Mouse (Mus musculus) cerebellum, postnatal 25 days (tissue): Measurements from ENCODE around the gene Dlx2.
A peak's percentile ranks its signal among the peaks of the same experiment; 100 is the strongest.

ENCODE experiments used
- DNase-seq, 2 experiments: peaks; one replicate each; pipeline ENCODE4 v3.0.0; 2021; ENCODE audit warnings: mixed read lengths in 2 of 2

The Dlx2 gene

DNA sequence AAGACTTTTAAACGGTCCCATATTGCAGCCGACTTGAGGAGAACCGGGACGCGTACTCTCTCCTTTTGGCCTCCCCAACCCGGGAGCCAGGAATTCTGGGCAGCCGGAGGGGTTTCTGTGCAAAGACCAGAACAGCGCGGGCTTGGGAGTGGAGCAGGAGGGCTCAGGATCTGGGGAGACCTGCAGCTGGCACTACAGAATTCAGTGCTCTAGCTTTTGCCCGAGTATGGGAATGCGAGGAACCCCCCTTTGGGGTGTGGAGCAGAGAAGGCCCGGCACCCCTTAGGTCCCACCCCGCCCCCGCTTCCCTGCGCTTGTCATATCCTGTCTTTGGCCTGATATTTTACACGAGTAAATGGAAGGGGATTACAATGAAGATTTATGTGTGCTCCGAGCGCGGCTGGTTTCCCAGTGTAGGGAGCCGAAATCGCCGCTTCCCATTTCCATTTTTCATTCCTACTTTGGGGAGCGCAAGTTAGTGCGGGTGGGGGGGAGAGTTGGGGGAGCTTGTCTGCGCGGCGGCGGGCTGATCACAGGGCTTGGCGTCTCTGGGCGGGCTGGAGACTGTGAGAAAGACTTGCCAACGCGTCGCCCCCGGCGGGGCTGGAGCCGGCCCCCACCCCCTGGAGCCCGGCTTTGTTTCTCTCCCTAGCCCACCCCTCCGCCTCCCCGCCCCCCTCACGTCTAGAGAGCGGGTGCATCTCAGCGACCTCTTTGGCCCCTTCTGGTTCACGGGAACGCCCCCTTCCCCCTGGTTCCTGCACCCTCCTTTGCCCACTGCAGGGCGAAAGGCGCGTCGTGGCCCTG is 5.7 kb downstream of the Dlx2 start:
- DNase-seq = no peak

DNA sequence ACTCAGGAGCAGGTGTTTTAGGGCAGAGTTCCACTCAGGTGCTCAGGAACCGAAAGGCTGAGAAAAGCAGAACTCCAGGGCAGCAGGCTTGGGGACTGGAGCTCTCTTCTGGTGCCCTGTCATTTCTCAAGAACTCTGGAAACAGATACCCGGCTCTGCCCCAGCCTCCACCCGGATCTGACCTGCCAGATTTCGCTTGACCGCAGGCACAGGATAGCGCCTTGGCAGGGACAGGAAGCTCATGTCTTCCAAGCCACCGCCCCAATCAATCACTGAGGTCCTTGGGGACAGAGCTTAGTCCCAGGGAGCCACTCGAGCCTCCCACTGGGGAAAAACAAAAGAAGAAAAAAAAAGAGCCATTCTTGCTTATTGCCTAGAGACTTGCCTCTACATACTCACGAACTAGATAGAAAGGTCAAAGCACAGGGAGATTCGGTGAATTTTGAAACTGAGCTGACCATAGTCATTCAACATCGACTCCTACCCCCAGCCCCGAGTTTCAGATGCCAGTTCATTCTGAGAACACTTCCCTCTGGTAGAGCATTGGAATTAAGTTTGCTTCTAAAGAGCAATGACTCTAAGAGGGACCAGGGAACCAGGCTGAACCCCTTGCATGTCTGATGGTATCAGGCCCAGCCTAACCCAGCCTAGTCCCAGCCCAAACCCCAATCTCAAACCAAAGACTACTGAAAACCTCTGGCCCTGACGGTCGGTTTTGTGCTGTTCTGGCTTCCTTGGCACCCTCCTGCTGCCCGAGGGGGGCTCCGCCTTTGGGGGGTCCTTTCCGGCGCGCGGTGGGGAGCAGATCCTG is 12.1 kb downstream of the Dlx2 start:
- no peak for DNase-seq

GRCm38 (mm10) chr2:71533094-71533493 is 13.5 kb downstream of the Dlx2 start:
- no peak for DNase-seq

- DNase-seq = no peak
These were observed 14.3 kb downstream of the Dlx2 start for GRCm38 (mm10) chr2:71531990-71532970.

DNA sequence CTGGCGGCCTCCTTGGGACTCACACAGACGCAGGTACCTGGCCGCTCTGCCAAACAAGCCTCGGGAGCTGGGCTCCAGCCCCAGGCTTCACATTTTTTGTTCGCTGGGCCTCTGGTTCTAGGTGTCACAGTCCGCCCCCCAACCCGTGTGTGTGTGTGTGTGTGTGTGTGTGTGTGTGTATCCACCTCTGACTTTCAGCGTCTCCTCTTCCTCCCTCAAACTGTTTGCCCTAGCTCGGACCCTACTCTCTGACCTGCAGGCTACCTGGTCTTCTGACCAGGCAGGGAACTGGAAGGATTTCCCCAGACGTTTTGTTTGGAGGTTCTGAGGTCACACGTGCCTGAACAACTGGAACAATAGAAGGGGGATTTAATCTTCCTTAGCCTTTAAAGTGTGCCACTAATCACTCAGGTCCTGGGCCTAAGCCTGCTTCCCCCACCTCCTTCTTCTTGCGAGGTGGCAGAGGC is 15.4 kb downstream of the Dlx2 start:
- no peak for DNase-seq

DNA sequence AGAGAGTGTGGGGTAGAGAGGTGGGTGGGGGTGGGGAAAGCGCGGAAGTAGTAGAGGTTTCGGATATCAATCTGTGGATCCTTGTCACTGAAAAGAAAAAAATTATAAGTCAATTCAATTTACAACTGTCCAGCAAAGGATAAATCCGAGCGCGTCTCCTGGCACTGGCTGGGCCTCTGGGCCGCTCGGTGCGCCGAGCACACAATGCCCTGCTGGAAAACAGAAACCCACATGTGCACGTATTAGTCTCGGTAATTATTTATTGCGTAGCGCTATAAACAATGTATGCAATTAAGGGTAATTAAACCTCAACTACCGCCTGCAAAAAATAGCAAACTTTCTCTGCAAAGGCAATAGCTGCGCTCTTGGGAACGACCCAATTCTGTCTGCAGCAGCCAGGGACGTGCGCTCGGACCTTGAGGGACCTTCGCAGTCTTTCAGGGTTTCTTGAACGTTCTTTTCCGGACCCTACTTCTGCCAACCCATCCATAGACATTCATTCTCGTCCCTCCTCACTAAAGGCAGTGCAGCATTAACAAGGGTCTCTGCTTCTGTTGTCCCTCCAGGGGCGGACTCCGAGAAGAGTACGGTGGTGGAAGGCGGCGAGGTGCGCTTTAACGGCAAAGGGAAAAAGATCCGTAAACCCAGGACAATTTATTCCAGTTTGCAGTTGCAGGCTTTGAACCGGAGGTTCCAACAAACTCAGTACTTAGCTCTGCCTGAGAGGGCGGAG is 16.0 kb downstream of the Dlx2 start:
- no peak for DNase-seq

- DNase-seq = peak in 1 of 2 experiments; percentile 31
These were observed 16.8 kb downstream of the Dlx2 start for GRCm38 (mm10) chr2:71529511-71530351.

DNA sequence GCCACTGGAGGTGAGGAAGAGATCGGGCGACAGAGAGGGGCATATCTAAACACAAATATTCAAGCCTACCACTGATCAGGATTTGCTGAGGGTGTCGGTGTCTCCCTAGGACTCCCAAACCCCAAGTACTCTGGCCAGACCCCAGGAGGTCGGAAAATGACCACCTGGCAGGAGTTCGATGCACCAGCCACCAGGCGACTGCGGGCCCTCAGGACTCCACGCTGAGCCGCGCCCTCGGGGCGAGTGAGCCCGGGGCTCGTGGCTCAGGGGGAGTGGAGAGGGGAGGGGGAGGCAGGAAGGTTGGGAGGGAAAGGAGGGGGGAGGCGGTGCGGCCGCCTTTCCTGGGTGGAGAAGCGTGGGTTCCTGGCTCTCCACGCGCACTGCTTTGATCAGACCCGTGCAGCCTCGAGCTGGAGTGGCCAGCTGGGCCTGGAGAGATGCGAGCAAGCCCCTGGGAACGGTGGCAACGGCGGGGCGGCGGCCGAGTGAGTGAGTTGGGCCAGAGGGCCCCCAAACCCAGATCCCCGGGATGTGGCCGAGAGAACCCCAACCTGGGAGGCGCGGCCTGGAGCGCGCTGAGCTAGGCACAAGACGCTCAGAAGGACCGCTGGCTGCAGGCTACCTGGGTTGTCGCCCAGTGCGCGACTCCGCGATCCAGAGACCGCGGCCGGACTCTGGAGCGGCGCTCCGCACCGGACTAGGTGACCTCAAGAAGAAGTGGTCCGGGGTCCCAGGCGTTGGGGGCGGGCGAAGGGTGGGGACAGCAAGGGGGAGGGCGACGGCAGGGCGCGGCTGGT is 17.6 kb downstream of the Dlx2 start:
- no peak for DNase-seq

- DNase-seq = no peak
These were observed 18.4 kb downstream of the Dlx2 start, which contains the start of gene Dlx1 for GRCm38 (mm10) chr2:71528014-71528713. TSS of gene Dlx1 (plus strand) at chr2:71528113.

- DNase-seq = no peak
These were observed 19.1 kb downstream of the Dlx2 start for GRCm38 (mm10) chr2:71527323-71528013.

DNA sequence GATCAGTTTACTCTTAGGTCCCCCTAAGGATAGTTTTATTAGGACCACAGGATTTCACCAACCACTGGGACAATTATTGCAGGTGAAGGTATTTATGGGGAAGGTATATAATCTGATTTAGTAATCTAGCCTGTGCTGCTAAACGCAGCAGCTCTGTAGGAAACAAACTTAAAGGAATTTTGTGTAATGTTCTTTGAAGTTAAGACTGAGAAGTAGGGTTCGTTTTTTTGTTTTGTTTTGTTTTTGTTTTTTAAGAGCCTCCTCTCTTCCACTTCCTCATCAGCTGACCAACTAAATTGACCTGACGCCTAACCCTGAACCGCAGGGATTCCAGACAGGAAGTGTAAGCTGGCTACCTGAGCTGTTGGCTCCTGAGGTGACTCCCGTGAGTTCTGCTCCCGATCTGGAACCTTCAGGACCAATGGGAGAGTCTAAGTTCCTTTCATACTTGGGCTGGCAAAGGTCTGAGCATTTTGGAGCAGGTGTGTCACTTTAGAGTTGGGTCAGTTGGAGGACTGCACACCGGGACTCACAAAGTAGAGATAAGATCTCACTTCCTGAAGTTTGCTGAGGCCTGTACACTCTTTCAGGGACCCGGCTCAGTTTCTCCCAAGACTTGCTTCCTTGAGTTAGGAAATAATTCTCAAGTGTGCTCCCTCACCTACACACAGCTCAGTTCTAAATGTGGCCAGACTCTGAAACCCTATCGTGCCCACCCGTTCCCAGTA is 19.8 kb downstream of the Dlx2 start:
- DNase-seq = no peak

GRCm38 (mm10) chr2:71524763-71525162 is 21.8 kb downstream of the Dlx2 start:
- no peak for DNase-seq

GRCm38 (mm10) chr2:71523431-71523830 is 23.1 kb downstream of the Dlx2 start:
- DNase-seq = no peak

- no peak for DNase-seq
These were observed 23.7 kb downstream of the Dlx2 start for GRCm38 (mm10) chr2:71522871-71523270.

DNA sequence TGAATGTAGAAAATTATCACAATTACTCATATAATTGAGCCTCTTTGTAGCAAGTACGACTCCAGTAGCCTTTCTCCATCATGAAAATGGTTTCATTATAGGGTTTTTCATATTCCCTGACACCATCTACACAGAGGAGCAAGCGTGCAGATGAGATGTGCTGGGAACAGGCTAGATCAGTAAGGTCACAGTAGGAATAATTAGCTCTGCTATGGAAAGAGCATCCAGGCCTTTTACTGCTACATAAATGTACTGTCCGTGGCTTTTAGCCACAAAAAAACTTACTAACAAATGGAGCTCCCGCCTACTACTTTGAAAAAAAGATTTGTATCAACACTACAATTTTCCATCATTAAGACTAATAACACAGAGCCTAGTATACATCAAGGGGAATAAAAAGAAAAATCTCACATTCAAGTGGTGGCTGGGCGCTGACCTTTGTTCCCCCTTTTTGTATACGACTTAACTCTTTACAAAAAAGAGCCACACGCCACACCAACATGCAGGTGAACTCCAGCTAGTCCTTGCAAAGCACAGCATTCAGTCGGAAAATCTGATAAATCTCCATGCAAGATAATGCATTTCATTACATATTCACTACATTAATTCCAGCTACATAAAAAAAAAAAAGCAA is 29.0 kb downstream of the Dlx2 start:
- no peak for DNase-seq

GRCm38 (mm10) chr2:71516995-71517394 is 29.6 kb downstream of the Dlx2 start:
- DNase-seq = no peak

DNA sequence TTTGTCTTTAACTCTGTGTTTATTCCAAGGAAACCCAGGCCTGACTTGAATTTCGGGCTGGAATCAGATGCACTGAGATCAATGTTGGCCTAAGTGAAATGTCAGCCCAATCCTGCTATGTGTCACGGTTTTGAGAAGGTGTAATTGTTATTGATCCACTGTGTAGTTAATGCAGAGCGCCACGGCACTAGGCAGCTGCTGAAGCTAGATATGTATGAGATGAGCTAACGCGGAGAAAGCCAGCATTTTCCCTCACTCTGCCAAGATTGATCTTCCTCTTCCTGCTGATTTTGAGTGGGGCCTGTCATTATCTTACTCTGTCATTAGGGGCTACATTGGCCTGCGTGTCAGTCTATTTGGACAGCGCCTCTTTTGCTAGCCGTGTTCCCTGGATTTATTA is 34.2 kb downstream of the Dlx2 start:
- no peak for DNase-seq

GRCm38 (mm10) chr2:71511209-71511608 is 35.3 kb downstream of the Dlx2 start:
- DNase-seq = no peak
